Mouse (Mus musculus): ENCODE measurements around the gene Mex3d.
A peak's percentile ranks its signal among the peaks of the same experiment; 100 is the strongest.

Gene Mex3d

GRCm38 (mm10) chr10:80412656-80413541 lies 25.4 kb upstream of the Mex3d start:
- peak; percentile 80 to 84 for DNase-seq

- no peak for DNase-seq
Measured at GRCm38 (mm10) chr10:80407924-80408323, 20.5 kb upstream of the Mex3d start.

- peak; percentile 92 to 95 for DNase-seq
Measured at GRCm38 (mm10) chr10:80406684-80407501, 19.4 kb upstream of the Mex3d start, which contains the start of gene Uqcr11. Gene Uqcr11 (minus strand): TSS chr10:80406830.

GRCm38 (mm10) chr10:80405481-80406173 lies 18.2 kb upstream of the Mex3d start:
- no peak for DNase-seq

GRCm38 (mm10) chr10:80403044-80403692 lies 15.7 kb upstream of the Mex3d start:
- DNase-seq: no peak

GRCm38 (mm10) chr10:80400704-80401161 lies 13.3 kb upstream of the Mex3d start:
- DNase-seq: no peak

- no peak for DNase-seq
Measured at GRCm38 (mm10) chr10:80399973-80400703, 12.7 kb upstream of the Mex3d start.

- peak; percentile 100 for DNase-seq
Measured at GRCm38 (mm10) chr10:80399191-80399972, 11.9 kb upstream of the Mex3d start, which contains the start of gene Mbd3. Gene Mbd3 (minus strand): TSS chr10:80399550.

- DNase-seq: peak; percentile 97 to 100
Measured at GRCm38 (mm10) chr10:80398719-80399190, 11.3 kb upstream of the Mex3d start.

GRCm38 (mm10) chr10:80398174-80398535 lies 10.7 kb upstream of the Mex3d start:
- no peak for DNase-seq

GRCm38 (mm10) chr10:80397524-80398173 lies 10.2 kb upstream of the Mex3d start:
- no peak for DNase-seq

GRCm38 (mm10) chr10:80396822-80397523 lies 9.5 kb upstream of the Mex3d start:
- no peak for DNase-seq

- no peak for DNase-seq
Measured at GRCm38 (mm10) chr10:80395025-80395627, 7.7 kb upstream of the Mex3d start.

- DNase-seq: no peak
Measured at GRCm38 (mm10) chr10:80392687-80393086, 5.2 kb upstream of the Mex3d start.

- DNase-seq: no peak
Measured at GRCm38 (mm10) chr10:80390697-80391096, 3.2 kb upstream of the Mex3d start.

GRCm38 (mm10) chr10:80389185-80389708 lies 1.8 kb upstream of the Mex3d start:
- DNase-seq: no peak

GRCm38 (mm10) chr10:80388731-80389130 lies 1.3 kb upstream of the Mex3d start:
- DNase-seq: no peak

- DNase-seq: peak in 1 of 2 experiments; percentile 56
Measured at GRCm38 (mm10) chr10:80386735-80387471, 556 bp downstream of the Mex3d start.
